Mouse (Mus musculus): Measurements from ENCODE around the gene Gm10961. TPM values are rescaled to one million over a fixed set of nuclear protein-coding genes. Genes with fewer than 3 reads are reported as not detected.
"Not testable (repeated sequence)": the region's sequence is repeated elsewhere in the genome, so short reads cannot be mapped to it uniquely, and the experiment has no call there.

Gene Gm10961
- total RNA-seq, 1 experiment, result not detected

DNA sequence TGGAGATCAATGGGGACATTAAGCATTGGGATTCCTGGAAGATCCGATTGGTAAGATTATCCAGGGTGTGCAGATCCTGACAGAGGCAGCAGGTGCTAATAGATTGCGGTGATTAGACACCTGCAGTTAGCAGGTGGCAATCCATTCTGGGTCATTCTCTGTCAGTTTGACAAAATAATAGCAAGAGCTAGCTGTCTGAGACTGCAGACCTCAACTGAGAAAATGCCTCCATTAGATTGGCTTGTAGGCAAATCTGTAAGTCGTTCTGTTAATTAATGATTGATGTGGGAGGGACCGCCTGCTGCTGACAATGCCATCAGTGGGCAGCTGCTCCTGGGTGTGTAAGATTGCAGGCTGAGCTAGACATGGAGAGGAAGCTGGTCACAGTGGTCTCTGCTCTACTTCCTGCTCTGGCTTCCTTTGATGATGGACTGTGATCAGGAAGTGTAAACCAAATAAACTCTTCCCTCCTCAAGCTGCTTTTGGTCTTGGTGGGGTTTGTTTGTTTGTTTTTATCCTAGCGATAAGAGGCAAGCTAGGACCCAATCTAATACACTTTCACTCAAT, 6.6 kb downstream of the Gm10961 start:
- H3K4me3 ChIP-seq (ENCODE audit: insufficient read depth in 1 of 2, low read depth in 1 of 2, low read length in 2 of 2, poor library complexity in 1 of 2, severe bottlenecking in 1 of 2), result no peak overlapping the region
- H3K36me3 ChIP-seq (ENCODE audit: control insufficient read depth, insufficient read depth, low read length, poor library complexity, severe bottlenecking), result no peaks in the 10 kb centered on the region
- no peak for DNase-seq (ENCODE audit: low read depth, low spot score)
- no peaks in the 10 kb centered on the region for H3K9me3 ChIP-seq (ENCODE audit: control insufficient read depth, insufficient read depth, low read depth, low read length)
- no peak overlapping the region for H3K9ac ChIP-seq (ENCODE audit: insufficient read depth, low read depth, low read length, poor library complexity, severe bottlenecking)
- H3K4me1 ChIP-seq (ENCODE audit: control insufficient read depth in 2 of 2, insufficient read depth in 2 of 2, low read length in 2 of 2, poor library complexity in 1 of 2), result no peaks in the 10 kb centered on the region
- in situ Hi-C loops (cut with MboI; ENCODE audit: low sequenced_read_pairs in 2 of 2, unreplicated experiment in 2 of 2), result no loop called here
- TF ChIP-seq ZC3H11A (IDR thresholded peaks at IDR 0.05; ENCODE audit: borderline replicate concordance, low read depth, low read length), result no peak
- TF ChIP-seq HCFC1 (IDR thresholded peaks at IDR 0.05; ENCODE audit: borderline replicate concordance, insufficient read depth, low read length), result no peak
- no peak for TF ChIP-seq ZNF384 (IDR thresholded peaks at IDR 0.05; ENCODE audit: low read depth, low read length)
- no peak overlapping the region for H3K27ac ChIP-seq (ENCODE audit: insufficient read depth, low read depth, low read length, poor library complexity, severe bottlenecking)

DNA sequence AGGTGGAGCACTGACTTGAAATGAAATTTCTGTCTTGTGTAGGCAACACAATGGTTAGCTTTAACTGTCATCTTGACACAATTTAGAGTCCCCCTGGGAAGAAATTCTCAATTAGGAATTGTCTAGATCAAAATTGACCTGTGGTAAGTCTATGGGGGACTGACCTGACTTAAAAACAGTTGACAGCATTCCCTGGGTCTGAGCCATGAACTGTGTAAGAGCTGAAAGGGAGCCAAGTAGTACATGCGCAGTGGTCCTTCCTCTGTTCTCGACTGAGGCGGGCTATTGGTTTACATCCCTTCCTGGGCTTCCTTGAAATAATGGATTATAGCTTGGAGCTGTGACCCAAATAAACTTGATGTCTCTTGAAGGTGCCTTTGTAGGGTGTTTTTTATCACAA, 15.8 kb downstream of the Gm10961 start:
- H3K36me3 ChIP-seq (ENCODE audit: control insufficient read depth, insufficient read depth, low read length, poor library complexity, severe bottlenecking), result no peaks in the 10 kb centered on the region
- DNase-seq (ENCODE audit: low read depth, low spot score), result no peak
- no peaks in the 10 kb centered on the region for H3K9me3 ChIP-seq (ENCODE audit: control insufficient read depth, insufficient read depth, low read depth, low read length)
- in situ Hi-C loops (cut with MboI; ENCODE audit: low sequenced_read_pairs in 2 of 2, unreplicated experiment in 2 of 2), result no loop called here
- H3K9ac ChIP-seq (ENCODE audit: insufficient read depth, low read depth, low read length, poor library complexity, severe bottlenecking), result no peak overlapping the region
- H3K27ac ChIP-seq (ENCODE audit: insufficient read depth, low read depth, low read length, poor library complexity, severe bottlenecking), result no peak overlapping the region
- H3K4me3 ChIP-seq (ENCODE audit: insufficient read depth in 1 of 2, low read depth in 1 of 2, low read length in 2 of 2, poor library complexity in 1 of 2, severe bottlenecking in 1 of 2), result no peak overlapping the region
- TF ChIP-seq HCFC1 (IDR thresholded peaks at IDR 0.05; ENCODE audit: borderline replicate concordance, insufficient read depth, low read length) (no peak), MAFK (IDR thresholded peaks at IDR 0.05; ENCODE audit: insufficient read depth, low read depth, low read length) (no peak), ZC3H11A (IDR thresholded peaks at IDR 0.05; ENCODE audit: borderline replicate concordance, low read depth, low read length) (no peak), CHD2 (IDR thresholded peaks at IDR 0.05; ENCODE audit: low read depth, low read length) (no peak), ZNF384 (IDR thresholded peaks at IDR 0.05; ENCODE audit: low read depth, low read length) (no peak)
- H3K4me1 ChIP-seq (ENCODE audit: control insufficient read depth in 2 of 2, insufficient read depth in 2 of 2, low read length in 2 of 2, poor library complexity in 1 of 2), result no peaks in the 10 kb centered on the region

DNA sequence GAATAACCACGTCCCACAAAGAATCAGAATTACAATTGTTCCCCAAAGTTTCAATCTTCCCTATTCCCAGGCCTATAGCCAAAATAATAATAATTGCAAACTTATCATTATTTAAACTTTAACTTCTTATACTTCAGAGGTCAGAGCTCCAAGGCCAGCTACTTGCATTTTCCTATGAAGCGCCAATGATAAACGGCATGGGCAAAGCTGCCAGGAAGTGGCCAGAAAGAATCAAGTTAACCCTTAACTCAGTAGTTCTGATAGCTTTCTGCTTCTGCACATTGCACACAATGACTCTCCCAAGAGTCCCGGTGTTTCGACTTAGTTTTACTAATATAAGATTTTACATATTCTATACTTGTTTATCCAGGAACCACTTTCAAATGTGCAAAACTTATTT, 19.2 kb downstream of the Gm10961 start:
- H3K36me3 ChIP-seq (ENCODE audit: control insufficient read depth, insufficient read depth, low read length, poor library complexity, severe bottlenecking); H3K27ac ChIP-seq (ENCODE audit: insufficient read depth, low read depth, low read length, poor library complexity, severe bottlenecking); H3K9me3 ChIP-seq (ENCODE audit: control insufficient read depth, insufficient read depth, low read depth, low read length); in situ Hi-C loops (cut with MboI; ENCODE audit: low sequenced_read_pairs in 2 of 2, unreplicated experiment in 2 of 2); DNase-seq (ENCODE audit: low read depth, low spot score); H3K4me3 ChIP-seq (ENCODE audit: insufficient read depth in 1 of 2, low read depth in 1 of 2, low read length in 2 of 2, poor library complexity in 1 of 2, severe bottlenecking in 1 of 2); H3K4me1 ChIP-seq (ENCODE audit: control insufficient read depth in 2 of 2, insufficient read depth in 2 of 2, low read length in 2 of 2, poor library complexity in 1 of 2); H3K9ac ChIP-seq (ENCODE audit: insufficient read depth, low read depth, low read length, poor library complexity, severe bottlenecking): not testable (repeated sequence)

DNA sequence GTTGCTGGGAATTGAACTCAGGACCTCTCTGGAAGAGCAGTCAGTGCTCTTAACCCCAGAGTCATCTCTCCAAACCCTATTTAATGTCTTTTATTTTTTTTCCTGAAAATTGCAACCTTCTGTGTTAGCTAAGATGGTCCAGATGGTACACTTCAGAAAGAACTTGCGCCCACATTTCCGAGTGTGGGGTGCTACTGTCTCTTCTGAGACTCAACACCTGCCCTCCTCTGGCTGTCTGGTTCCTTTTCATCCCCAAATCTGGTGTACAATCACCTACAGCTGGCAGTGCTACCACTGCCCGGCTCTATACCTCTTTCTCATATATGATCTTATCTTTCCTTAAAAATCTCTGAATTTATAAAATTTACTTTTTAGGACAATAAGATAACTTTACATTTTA, 21.8 kb downstream of the Gm10961 start:
- no peaks in the 10 kb centered on the region for H3K4me1 ChIP-seq (ENCODE audit: control insufficient read depth in 2 of 2, insufficient read depth in 2 of 2, low read length in 2 of 2, poor library complexity in 1 of 2)
- no peak for TF ChIP-seq CHD2 (IDR thresholded peaks at IDR 0.05; ENCODE audit: low read depth, low read length)
- TF ChIP-seq ZC3H11A (IDR thresholded peaks at IDR 0.05; ENCODE audit: borderline replicate concordance, low read depth, low read length), result no peak
- no peak for TF ChIP-seq ZNF384 (IDR thresholded peaks at IDR 0.05; ENCODE audit: low read depth, low read length)
- no peak for TF ChIP-seq MAFK (IDR thresholded peaks at IDR 0.05; ENCODE audit: insufficient read depth, low read depth, low read length)
- TF ChIP-seq HCFC1 (IDR thresholded peaks at IDR 0.05; ENCODE audit: borderline replicate concordance, insufficient read depth, low read length), result no peak
- no peak overlapping the region for H3K9ac ChIP-seq (ENCODE audit: insufficient read depth, low read depth, low read length, poor library complexity, severe bottlenecking)
- H3K27ac ChIP-seq (ENCODE audit: insufficient read depth, low read depth, low read length, poor library complexity, severe bottlenecking), result no peak overlapping the region
- H3K9me3 ChIP-seq (ENCODE audit: control insufficient read depth, insufficient read depth, low read depth, low read length), result no peaks in the 10 kb centered on the region
- no peak overlapping the region for H3K4me3 ChIP-seq (ENCODE audit: insufficient read depth in 1 of 2, low read depth in 1 of 2, low read length in 2 of 2, poor library complexity in 1 of 2, severe bottlenecking in 1 of 2)
- in situ Hi-C loops (cut with MboI; ENCODE audit: low sequenced_read_pairs in 2 of 2, unreplicated experiment in 2 of 2), result no loop called here
- no peaks in the 10 kb centered on the region for H3K36me3 ChIP-seq (ENCODE audit: control insufficient read depth, insufficient read depth, low read length, poor library complexity, severe bottlenecking)
- no peak for DNase-seq (ENCODE audit: low read depth, low spot score)

DNA sequence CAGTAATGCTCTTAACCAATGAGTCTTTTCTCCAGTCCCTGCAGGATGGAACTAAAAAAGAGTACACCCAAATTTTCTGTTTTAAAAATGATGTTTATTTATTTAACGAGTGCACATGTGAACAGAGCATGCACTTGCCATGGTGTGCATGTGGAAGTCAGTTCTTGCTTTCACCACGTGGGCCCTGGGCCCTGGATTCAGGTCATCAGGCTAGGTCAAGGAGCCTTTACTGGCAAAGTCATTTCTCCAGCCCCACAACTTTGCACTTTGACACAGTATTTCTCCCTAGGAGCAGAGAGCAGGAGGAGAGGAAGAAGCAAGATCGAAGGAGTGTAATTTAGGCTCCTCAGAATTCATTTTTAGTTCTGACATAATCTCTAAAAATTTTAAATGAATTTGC, 23.7 kb downstream of the Gm10961 start:
- in situ Hi-C loops (cut with MboI; ENCODE audit: low sequenced_read_pairs in 2 of 2, unreplicated experiment in 2 of 2), result no loop called here
- H3K9ac ChIP-seq (ENCODE audit: insufficient read depth, low read depth, low read length, poor library complexity, severe bottlenecking), result no peak overlapping the region
- H3K4me3 ChIP-seq (ENCODE audit: insufficient read depth in 1 of 2, low read depth in 1 of 2, low read length in 2 of 2, poor library complexity in 1 of 2, severe bottlenecking in 1 of 2), result no peak overlapping the region
- no peaks in the 10 kb centered on the region for H3K4me1 ChIP-seq (ENCODE audit: control insufficient read depth in 2 of 2, insufficient read depth in 2 of 2, low read length in 2 of 2, poor library complexity in 1 of 2)
- H3K36me3 ChIP-seq (ENCODE audit: control insufficient read depth, insufficient read depth, low read length, poor library complexity, severe bottlenecking), result no peaks in the 10 kb centered on the region
- H3K9me3 ChIP-seq (ENCODE audit: control insufficient read depth, insufficient read depth, low read depth, low read length), result no peaks in the 10 kb centered on the region
- DNase-seq (ENCODE audit: low read depth, low spot score), result no peak
- TF ChIP-seq HCFC1 (IDR thresholded peaks at IDR 0.05; ENCODE audit: borderline replicate concordance, insufficient read depth, low read length) (no peak), ZC3H11A (IDR thresholded peaks at IDR 0.05; ENCODE audit: borderline replicate concordance, low read depth, low read length) (no peak), MAFK (IDR thresholded peaks at IDR 0.05; ENCODE audit: insufficient read depth, low read depth, low read length) (no peak), CHD2 (IDR thresholded peaks at IDR 0.05; ENCODE audit: low read depth, low read length) (no peak)
- no peak overlapping the region for H3K27ac ChIP-seq (ENCODE audit: insufficient read depth, low read depth, low read length, poor library complexity, severe bottlenecking)

All from ES-E14 (cell line).